Mouse (Mus musculus) heart, embryonic 14.5 days (tissue): ENCODE results near the gene Gm28305. TPM values are rescaled to one million over a fixed set of nuclear protein-coding genes. Genes with fewer than 3 reads are reported as not detected.

Experiments
- ATAC-seq: fragments of 200-750 bp; cut with Nextera tagmentation; 2 replicates; pipeline ENCODE4 v1.8.0; 2017; ENCODE audit warnings: low read depth, moderate TSS enrichment; ENCODE audit not compliant: insufficient number of reproducible peaks, insufficient read depth, low FRiP score
- H3K27ac ChIP-seq, 2 experiments: fragments of 200-500 bp in 1 of 2; fragments of 300-500 bp in 1 of 2; sonication (generic) in 1 of 2; replicated peaks in 1 of 2; 2 replicates each; pipeline ENCODE4 v1.5.1; 2012 to 2014; ENCODE audit warnings: low read depth in 2 of 2, low read length in 2 of 2, control low read depth in 1 of 2, mild to moderate bottlenecking in 1 of 2, mixed read lengths in 1 of 2; ENCODE audit not compliant: control insufficient read depth in 1 of 2, insufficient read depth in 1 of 2
- H3K27me3 ChIP-seq: fragments of 300-500 bp; sonication (generic); 2 replicates; pipeline ENCODE4 v1.6.1; 2014; ENCODE audit warnings: mild to moderate bottlenecking, low read length, control low read depth; ENCODE audit not compliant: control insufficient read depth, insufficient read depth
- H3K36me3 ChIP-seq: fragments of 300-500 bp; sonication (generic); 2 replicates; pipeline ENCODE4 v1.6.1; 2014; ENCODE audit warnings: mild to moderate bottlenecking, control low read depth, low read length, mixed read lengths; ENCODE audit not compliant: control insufficient read depth, insufficient read depth
- H3K4me1 ChIP-seq, 2 experiments: fragments of 200-500 bp in 1 of 2; fragments of 300-500 bp in 1 of 2; sonication (generic) in 1 of 2; 2 replicates each; pipeline ENCODE4 v1.6.1; 2012 to 2014; ENCODE audit warnings: low read length in 2 of 2, control low read depth in 1 of 2, mixed read lengths in 1 of 2; ENCODE audit not compliant: control insufficient read depth in 2 of 2, insufficient read depth in 2 of 2
- H3K4me2 ChIP-seq: fragments of 300-500 bp; sonication (generic); 2 replicates; pipeline ENCODE4 v1.6.1; 2014; ENCODE audit warnings: mild to moderate bottlenecking, low read length
- H3K4me3 ChIP-seq, 2 experiments: fragments of 200-500 bp in 1 of 2; fragments of 300-500 bp in 1 of 2; sonication (generic) in 1 of 2; 2 replicates each; pipeline ENCODE4 v1.5.1; 2012 to 2014; ENCODE audit warnings: low read length in 2 of 2, mild to moderate bottlenecking in 2 of 2, control low read depth in 1 of 2, low read depth in 1 of 2, moderate library complexity in 1 of 2; ENCODE audit not compliant: control insufficient read depth in 1 of 2, insufficient read depth in 1 of 2
- H3K9ac ChIP-seq: fragments of 300-500 bp; sonication (generic); 2 replicates; pipeline ENCODE4 v1.6.1; 2014; ENCODE audit warnings: mild to moderate bottlenecking, low read length
- H3K9me3 ChIP-seq: fragments of 300-500 bp; sonication (generic); 2 replicates; pipeline ENCODE4 v1.6.1; 2016; ENCODE audit warnings: low read length, control low read depth; ENCODE audit not compliant: control insufficient read depth
- WGBS: fragments of 180-500 bp; shearing (Covaris S2); extraction: QIAGEN DNeasy Blood & Tissue Kit; methylation state at CpG from one replicate; pipeline ENCODE4 v1.1.7; 2014; 5-methylcytosine and 5-hydroxymethylcytosine counted together
- polyA plus RNA-seq: library from polyadenylated mRNA; unstranded; fragments of >200 nt; fragmentation: Nextera tagmentation; extraction: Ambion mirVana; gene quantifications from 2 replicates; pipeline ENCODE4 v1.2.1, GENCODE M21; 2014

The Gm28305 gene
- polyA plus RNA-seq, 1 experiment from 2014 or later, result not detected

DNA sequence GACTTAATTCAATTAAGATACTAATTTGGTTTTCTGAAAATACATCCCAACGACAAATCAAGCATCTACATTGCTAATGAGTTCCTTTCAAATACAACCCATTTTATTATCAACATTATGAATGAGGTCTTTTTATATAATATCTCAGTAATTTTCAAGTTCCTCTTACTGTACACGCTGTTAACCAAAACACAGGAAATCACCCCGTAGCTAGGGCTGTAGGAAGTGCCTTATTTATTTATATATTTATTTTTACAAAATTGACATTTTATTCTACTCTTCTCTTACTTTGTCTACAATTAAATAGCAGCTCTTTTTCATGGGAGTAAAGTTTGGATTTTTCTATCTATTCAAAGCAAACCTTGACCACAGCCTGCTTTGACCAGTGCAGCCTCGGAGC lies 720 bp upstream of the Gm28305 start:
- Histone ChIP-seq H3K4me2 (no peak overlapping the region), H3K36me3 (peaks cover 50% of the 10 kb centered on the region), H3K27me3 (no peaks in the 10 kb centered on the region), H3K9ac (no peak overlapping the region), H3K4me1 (peaks cover 4 to 11% of the 10 kb centered on the region in 2 experiments; a peak in 3 of 4 replicates), H3K9me3 (no peaks in the 10 kb centered on the region), H3K27ac (no peak overlapping the region), H3K4me3 (no peak overlapping the region)
- WGBS, result 87% methylated on average over 4 of the region's 4 CpGs
- ATAC-seq, result no peak

DNA sequence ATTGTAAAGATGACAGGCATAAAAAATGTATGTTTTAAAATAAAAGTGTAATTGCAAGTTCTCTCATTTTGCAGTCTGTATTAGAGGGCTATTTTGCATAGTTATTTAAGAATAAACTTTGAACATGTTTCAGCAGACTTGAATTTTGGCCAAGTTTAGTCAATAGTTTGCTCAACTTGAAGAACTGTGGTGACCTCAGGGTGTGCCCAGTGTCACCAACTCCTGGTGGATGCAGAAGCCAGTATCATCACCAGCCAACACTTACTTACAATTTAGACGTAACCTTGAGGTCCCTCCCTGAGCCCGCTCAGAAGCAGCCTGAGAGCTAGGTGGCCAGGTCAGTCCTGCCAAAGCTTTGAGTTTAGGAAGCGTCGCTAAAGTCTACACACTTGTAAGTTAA lies 3.2 kb downstream of the Gm28305 start:
- Histone ChIP-seq H3K4me3 (no peak overlapping the region), H3K9me3 (no peaks in the 10 kb centered on the region), H3K27me3 (no peaks in the 10 kb centered on the region), H3K4me1 (no peaks in the 10 kb centered on the region), H3K36me3 (peaks cover 60% of the 10 kb centered on the region), H3K27ac (no peak overlapping the region), H3K4me2 (no peak overlapping the region), H3K9ac (no peak overlapping the region)
- ATAC-seq, result no peak
- 85% methylated on average over 4 of the region's 4 CpGs for WGBS

DNA sequence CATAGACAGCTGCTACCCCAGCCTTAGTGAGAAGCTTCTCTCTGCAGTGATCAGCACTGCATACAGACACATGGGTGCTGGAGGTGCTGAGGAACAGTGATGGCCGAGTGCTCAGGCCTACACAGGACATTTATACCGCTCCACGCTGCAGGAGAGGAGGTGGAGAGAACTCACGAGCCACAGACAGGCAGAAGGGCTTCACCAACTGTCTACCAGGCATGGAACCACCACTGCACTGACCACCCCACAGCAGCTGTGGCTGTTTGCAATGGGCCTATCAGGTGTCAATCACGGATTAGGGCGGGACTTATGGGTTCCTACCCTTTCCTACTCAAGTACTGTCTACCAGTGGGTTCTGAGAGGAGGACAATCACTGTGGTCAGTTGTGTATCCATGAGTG lies 10.6 kb downstream of the Gm28305 start:
- H3K9me3 ChIP-seq, result no peaks in the 10 kb centered on the region
- H3K4me1 ChIP-seq, result no peaks in the 10 kb centered on the region
- no peaks in the 10 kb centered on the region for H3K27me3 ChIP-seq
- no peak for ATAC-seq
- H3K4me2 ChIP-seq, result no peak overlapping the region
- 89% methylated on average over 6 of the region's 6 CpGs for WGBS
- peaks cover 99% of the 10 kb centered on the region for H3K36me3 ChIP-seq
- no peak overlapping the region for H3K9ac ChIP-seq
- H3K27ac ChIP-seq, result no peak overlapping the region
- H3K4me3 ChIP-seq, result no peak overlapping the region

DNA sequence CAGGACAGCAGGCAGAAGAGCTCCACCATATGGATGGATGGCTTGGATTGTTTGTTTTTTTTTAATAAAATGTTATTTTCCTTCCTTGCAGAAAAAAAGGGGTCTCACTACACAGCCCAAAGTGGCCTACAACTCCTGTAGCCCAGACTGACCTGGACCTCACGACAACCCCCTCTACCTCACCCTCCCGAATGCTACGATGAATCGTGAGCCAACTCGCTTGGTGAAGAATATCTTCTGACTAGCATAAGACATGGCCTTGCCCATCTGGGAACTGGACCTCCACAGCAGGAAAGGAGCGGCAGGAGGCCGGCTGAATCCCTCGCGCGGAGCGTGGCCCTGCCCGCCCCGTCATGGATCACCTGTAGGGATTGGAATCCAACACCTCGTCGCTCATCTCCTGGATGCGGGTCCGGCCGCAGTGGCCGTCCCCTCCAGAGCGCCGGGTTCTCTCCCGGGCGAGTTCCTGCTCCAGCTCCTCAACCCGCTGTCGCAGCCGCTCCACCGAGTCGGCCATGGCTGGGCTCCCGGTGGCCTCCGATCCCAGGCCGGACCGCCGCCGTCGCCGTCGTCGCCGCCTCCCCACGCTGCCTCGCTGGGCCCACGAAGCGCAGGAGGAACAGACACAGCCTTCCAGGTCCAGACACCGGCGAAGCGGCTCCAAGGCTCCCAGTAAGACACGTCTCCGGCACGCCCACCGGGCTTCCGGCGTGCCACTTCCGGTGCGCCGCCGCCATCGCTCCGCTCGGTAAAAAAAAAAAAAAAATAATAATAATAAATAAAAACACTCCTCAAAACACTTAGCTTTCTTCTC lies 22.2 kb downstream of the Gm28305 start, which contains the start of gene Uba5:
TSS of gene Uba5 (minus strand) at position 705 of the 814 bp plus-strand sequence.
- Histone ChIP-seq H3K9ac (peak within 1 kb of the TSS; percentile 83), H3K4me1 (peaks cover 5 to 17% of the 10 kb centered on the region in 2 experiments), H3K27me3 (no peaks in the 10 kb centered on the region), H3K4me3 (peak within 1 kb of the TSS; percentile 75 to 87), H3K36me3 (peaks cover 33% of the 10 kb centered on the region), H3K27ac (peak within 1 kb of the TSS; percentile 43 to 67; a peak in 3 of 4 replicates), H3K9me3 (no peaks in the 10 kb centered on the region), H3K4me2 (peak within 1 kb of the TSS; percentile 95)
- WGBS, result under 1% methylated on average over 59 of the region's 59 CpGs
- peak; percentile 63; the same call in 1 of the 2 replicates for ATAC-seq

DNA sequence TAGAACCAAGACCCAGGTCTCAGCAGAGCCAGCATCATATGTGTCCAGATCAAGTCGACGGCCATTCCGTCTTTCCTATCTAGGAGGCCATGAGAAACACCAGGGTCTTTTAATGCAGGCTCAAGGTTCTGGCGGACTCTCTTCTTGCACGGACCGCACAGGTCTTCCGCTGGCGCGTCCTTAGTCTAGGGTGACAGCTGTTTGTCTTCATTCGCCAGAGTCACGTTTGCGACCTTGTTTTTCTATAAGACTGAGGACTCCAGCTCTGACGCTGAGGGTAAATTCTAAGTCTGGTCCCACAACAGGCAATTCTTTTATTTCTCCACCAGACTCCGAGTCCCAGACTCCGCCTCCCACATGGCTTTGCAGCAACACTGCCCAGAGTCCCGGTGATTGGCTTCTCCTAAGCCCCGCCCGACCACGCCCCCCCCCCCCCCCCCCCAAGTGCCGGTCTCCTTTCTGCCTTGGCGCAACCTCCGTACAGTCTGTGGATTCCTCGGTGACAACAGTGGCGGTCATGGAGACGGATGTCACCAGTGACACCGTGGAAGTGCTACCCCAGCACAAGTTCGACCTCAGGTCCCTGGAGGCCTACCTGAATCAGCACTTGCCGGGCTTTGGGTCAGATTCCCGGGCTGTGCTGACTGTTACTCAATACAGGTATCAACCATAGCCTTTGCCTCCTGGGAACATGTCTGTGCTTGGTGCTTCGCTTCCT lies 22.9 kb downstream of the Gm28305 start, which contains the start of gene Acad11:
TSS of gene Acad11 (plus strand) at position 134 of the 718 bp plus-strand sequence.
- Histone ChIP-seq H3K27me3 (no peaks in the 10 kb centered on the region), H3K27ac (peak within 1 kb of the TSS; percentile 43 to 67; a peak in 3 of 4 replicates), H3K4me3 (peak within 1 kb of the TSS; percentile 75 to 87), H3K9ac (peak within 1 kb of the TSS; percentile 83), H3K4me2 (peak within 1 kb of the TSS; percentile 95), H3K36me3 (peaks cover 25% of the 10 kb centered on the region), H3K9me3 (no peaks in the 10 kb centered on the region), H3K4me1 (peaks cover 5 to 17% of the 10 kb centered on the region in 2 experiments)
- peak; percentile 92 for ATAC-seq
- 0% methylated on average over 28 of the region's 30 CpGs for WGBS

DNA sequence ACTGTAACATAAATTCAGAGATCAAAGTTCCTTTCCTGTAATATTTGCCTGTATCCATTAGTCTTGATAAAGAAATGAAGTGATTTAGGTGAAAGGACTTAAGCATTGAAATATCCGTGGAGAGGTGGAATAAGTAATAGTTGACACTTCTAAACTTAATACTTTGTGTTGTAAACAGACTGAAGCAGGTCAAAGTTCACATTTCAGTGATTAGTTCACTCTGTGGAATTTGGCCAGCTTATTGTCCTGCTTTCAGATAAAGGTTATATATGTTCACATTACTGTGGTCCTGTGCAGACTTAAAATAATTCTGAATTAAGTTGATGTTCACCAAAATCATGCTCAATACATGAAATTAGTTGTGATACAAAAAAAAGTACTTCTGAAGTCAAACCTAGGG lies 24.1 kb downstream of the Gm28305 start:
- H3K4me2 ChIP-seq, result peak overlapping the region; percentile 95; the same call in 1 of the 2 replicates
- ATAC-seq, result no peak
- WGBS, result 33% methylated on average over 1 of the region's 1 CpGs
- H3K9me3 ChIP-seq, result no peaks in the 10 kb centered on the region
- H3K9ac ChIP-seq, result no peak overlapping the region
- H3K27ac ChIP-seq, result no peak overlapping the region
- H3K4me3 ChIP-seq, result no peak overlapping the region
- peaks cover 5 to 17% of the 10 kb centered on the region in 2 experiments for H3K4me1 ChIP-seq
- H3K36me3 ChIP-seq, result peaks cover 18% of the 10 kb centered on the region
- no peaks in the 10 kb centered on the region for H3K27me3 ChIP-seq

DNA sequence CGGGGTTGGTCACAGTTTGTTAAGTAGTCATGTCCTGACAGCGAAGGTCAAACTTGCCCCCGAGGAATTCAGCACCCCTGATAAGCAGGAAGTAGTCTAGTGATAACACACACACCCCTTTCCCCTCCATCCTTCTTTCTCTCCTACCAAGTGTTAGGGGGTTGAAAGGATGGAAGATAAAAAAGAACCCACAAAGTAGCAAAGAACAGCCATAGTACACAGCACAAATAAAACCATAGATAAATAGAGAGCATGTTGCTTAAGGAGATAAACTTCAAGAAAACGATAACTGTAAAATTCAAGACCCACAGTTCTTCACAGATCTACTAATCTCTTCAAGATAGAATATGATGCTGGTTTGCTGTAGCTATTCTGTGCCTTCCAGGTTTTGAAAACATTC lies 29.8 kb downstream of the Gm28305 start:
- Histone ChIP-seq H3K36me3 (0 out of 2 replicates have a peak, but pooled peaks cover 5% of the 10 kb centered on the region), H3K9ac (no peak overlapping the region), H3K27ac (no peak overlapping the region), H3K4me2 (no peak overlapping the region), H3K27me3 (no peaks in the 10 kb centered on the region), H3K4me1 (no peaks in the 10 kb centered on the region), H3K4me3 (no peak overlapping the region), H3K9me3 (no peaks in the 10 kb centered on the region)
- 41% methylated on average over 4 of the region's 4 CpGs for WGBS
- no peak for ATAC-seq
